Comparison of ENCODE assay signal across 7 mouse cellular contexts in genomic region chr17:5429090-5429771, GRCm38 (mm10). TPM values are rescaled to one million over a fixed set of nuclear protein-coding genes. Genes with fewer than 3 reads are reported as not detected.
A peak's percentile ranks its signal among the peaks of the same experiment; 100 is the strongest.
DNase-seq lines count a peak whose midpoint lies in the region; ATAC-seq lines count a peak whose summit lies in the region.

No protein-coding gene starts in this region.

- H3K4me3 ChIP-seq in intestine, embryonic 16.5 days (ENCODE audit: low read length), result no peak overlapping the region
- no peak overlapping the region for H3K4me3 ChIP-seq in midbrain, embryonic 12.5 days

- no peaks in the 10 kb centered on the region for H3K27me3 ChIP-seq in intestine, embryonic 16.5 days (replicated peaks; ENCODE audit: control insufficient read depth, insufficient read depth, low read length)
- H3K27me3 ChIP-seq in midbrain, embryonic 12.5 days, result no peaks in the 10 kb centered on the region

- WGBS in intestine, embryonic 16.5 days, result 56% methylated on average over 10 of the region's 10 CpGs
- 57% methylated on average over 10 of the region's 10 CpGs for WGBS in midbrain, embryonic 12.5 days

- H3K9me3 ChIP-seq in intestine, embryonic 16.5 days (ENCODE audit: control insufficient read depth, low read length), result no peaks in the 10 kb centered on the region
- no peaks in the 10 kb centered on the region for H3K9me3 ChIP-seq in midbrain, embryonic 12.5 days

- peak; percentile 80 for DNase-seq in adrenal gland, adult 8-10 months
- DNase-seq in embryo, embryonic 11.5 days (ENCODE audit: low read depth, low spot score), result peak; percentile 88
- DNase-seq in gastrocnemius, postnatal 36 days, result peak; percentile 81 to 82
- peak; percentile 93 to 97 for DNase-seq in left cerebral cortex, postnatal 25 days (ENCODE audit: low spot score in 2 of 2)
- peak; percentile 82 for DNase-seq in spleen, adult 12 weeks (ENCODE audit: low spot score)

- no peaks in the 10 kb centered on the region for H3K4me1 ChIP-seq in intestine, embryonic 16.5 days (ENCODE audit: control insufficient read depth, insufficient read depth, low read length)
- no peaks in the 10 kb centered on the region for H3K4me1 ChIP-seq in midbrain, embryonic 12.5 days

- no peaks in the 10 kb centered on the region for H3K36me3 ChIP-seq in intestine, embryonic 16.5 days (ENCODE audit: control insufficient read depth, insufficient read depth, low read length)
- peaks cover 33% of the 10 kb centered on the region for H3K36me3 ChIP-seq in midbrain, embryonic 12.5 days

- no peak overlapping the region for H3K4me2 ChIP-seq in intestine, embryonic 16.5 days (ENCODE audit: low read depth, low read length)
- no peak overlapping the region for H3K4me2 ChIP-seq in midbrain, embryonic 12.5 days (replicated peaks)

- H3K27ac ChIP-seq in intestine, embryonic 16.5 days (ENCODE audit: low read length), result no peak overlapping the region
- peak overlapping the region; percentile 63 for H3K27ac ChIP-seq in midbrain, embryonic 12.5 days (replicated peaks)

- peak; percentile 81 for ATAC-seq in intestine, embryonic 16.5 days
- ATAC-seq in midbrain, embryonic 12.5 days (ENCODE audit: low FRiP score, low read depth), result peak; percentile 60

- intact Hi-C loops in gastrocnemius, postnatal 36 days (cut with DNase I), result no loop called here
- intact Hi-C loops in left cerebral cortex, postnatal 25 days (cut with DNase I), result no loop called here

- H3K9ac ChIP-seq in intestine, embryonic 16.5 days (ENCODE audit: low read depth, low read length), result no peak overlapping the region
- no peak overlapping the region for H3K9ac ChIP-seq in midbrain, embryonic 12.5 days (replicated peaks)

RNA-seq across cellular contexts. Expression of gene Ldhal6b, which starts 10.7 kb away (rescaled TPM):
- total RNA-seq in adrenal gland, adult 8-10 months (2022), result 1 to 10 TPM in 3 of 4 experiments, under 1 TPM in 1; 0.73 to 3.9 (median 1.8) TPM
- under 1 TPM; 0.47 to 0.82 TPM for total RNA-seq in gastrocnemius, postnatal 36 days (2021)
- 0.11 TPM in 1 of 2 replicates, not detected in the other for polyA plus RNA-seq in intestine, embryonic 16.5 days (2015; fragmentation: Nextera tagmentation; extraction: Ambion mirVana)
- total RNA-seq in left cerebral cortex, postnatal 25 days (2021), result 1 to 10 TPM; 1.1 to 1.2 TPM
- 0.17 TPM in 1 of 2 replicates, not detected in the other for polyA plus RNA-seq in midbrain, embryonic 12.5 days (2016; fragmentation: Nextera tagmentation; extraction: Ambion mirVana)

RNA-seq across cellular contexts. Expression of gene Tmem242, which starts 10.8 kb away (rescaled TPM):
- total RNA-seq in adrenal gland, adult 8-10 months (2022), result 100 to 1,000 TPM; 118 to 126 (median 122) TPM
- 100 to 1,000 TPM; 131 to 146 TPM for total RNA-seq in gastrocnemius, postnatal 36 days (2021)
- 121 and 132 TPM in 2 replicates for polyA plus RNA-seq in intestine, embryonic 16.5 days (2015; fragmentation: Nextera tagmentation; extraction: Ambion mirVana)
- 10 to 100 TPM; 84.3 to 92.8 TPM for total RNA-seq in left cerebral cortex, postnatal 25 days (2021)
- polyA plus RNA-seq in midbrain, embryonic 12.5 days (2016; fragmentation: Nextera tagmentation; extraction: Ambion mirVana), result 112 and 122 TPM in 2 replicates
